Mouse (Mus musculus): Measurements from ENCODE around the gene C1qa.

GRCm38 (mm10) chr4:136942761-136943160 is 44.2 kb upstream of the C1qa start:
- TF ChIP-seq POLR2A (IDR thresholded peaks at IDR 0.05; ENCODE audit: control insufficient read depth, extremely low read depth, insufficient read depth, low read length, poor library complexity) (no peak), CTCF (IDR thresholded peaks at IDR 0.05; ENCODE audit: borderline replicate concordance, control insufficient read depth, extremely low read depth, insufficient read depth, low read length, poor library complexity) (no peak)
